Mouse (Mus musculus) left cerebral cortex, postnatal 10 days (tissue): Measurements from ENCODE around the gene 3830406C13Rik. TPM values are rescaled to one million over a fixed set of nuclear protein-coding genes. Genes with fewer than 3 reads are reported as not detected.

Experiments used
- total RNA-seq, 2 experiments: library from RNA; stranded (reverse); gene quantifications; 2 replicates each; pipeline ENCODE4 v1.2.3; 2021

3830406C13Rik gene
- total RNA-seq, 2 experiments from 2014 or later: 29.1 to 32.9 TPM

Other genes starting within 250 kb of the 3830406C13Rik start
- gene Gm49355, start 197 bp upstream of the 3830406C13Rik start, total RNA-seq: not detected
- gene Fezf2, start 64.0 kb downstream of the 3830406C13Rik start, total RNA-seq: 10 to 100 TPM; 37.2 to 39.5 TPM